Mouse (Mus musculus): ENCODE measurements around the gene Pacrg. TPM values are rescaled to one million over a fixed set of nuclear protein-coding genes. Genes with fewer than 3 reads are reported as not detected.

Gene Pacrg
- polyA plus RNA-seq, 1 experiment from 2014 or later = 7.4 TPM

DNA sequence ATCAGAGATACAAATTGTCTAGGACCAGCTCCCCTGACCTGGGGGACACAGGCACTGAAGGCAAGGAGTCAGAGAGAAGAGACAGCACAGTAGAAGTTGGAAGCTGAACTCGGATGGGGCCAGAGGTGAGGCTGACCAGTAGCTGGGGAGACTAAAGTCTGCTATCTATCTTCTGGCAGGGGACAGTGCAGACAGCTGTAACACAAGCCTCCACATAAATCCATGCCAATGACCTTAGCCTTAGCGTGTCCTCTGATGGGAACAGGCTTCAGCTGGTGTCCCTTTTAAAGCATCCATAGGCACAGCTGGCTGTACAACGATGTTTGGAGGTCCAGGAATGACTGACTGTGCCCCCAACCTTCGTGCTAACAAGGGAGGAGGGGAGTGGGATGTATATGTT lies 423.1 kb downstream of the Pacrg start:
- Histone ChIP-seq H3K27me3 (0 out of 2 replicates have a peak, but pooled peaks cover 4% of the 10 kb centered on the region), H3K4me1 (peaks cover 5% of the 10 kb centered on the region; the same call in 1 of the 2 replicates), H3K27ac (no peak overlapping the region), H3K36me3 (replicated peaks) (no peaks in the 10 kb centered on the region), H3K9me3 (no peaks in the 10 kb centered on the region), H3K4me2 (no peak overlapping the region), H3K4me3 (replicated peaks) (no peak overlapping the region), H3K9ac (no peak overlapping the region)
- ATAC-seq (ENCODE audit: low FRiP score) = no peak
- WGBS = 69% methylated on average over 4 of the region's 4 CpGs

GRCm38 (mm10) chr17:10416101-10416500 lies 424.0 kb downstream of the Pacrg start:
- H3K27ac ChIP-seq = no peak overlapping the region
- H3K9ac ChIP-seq = no peak overlapping the region
- peaks cover 5% of the 10 kb centered on the region; the same call in 1 of the 2 replicates for H3K4me1 ChIP-seq
- H3K27me3 ChIP-seq = 0 out of 2 replicates have a peak, but pooled peaks cover 4% of the 10 kb centered on the region
- H3K9me3 ChIP-seq = no peaks in the 10 kb centered on the region
- no peak for ATAC-seq (ENCODE audit: low FRiP score)
- H3K4me2 ChIP-seq = no peak overlapping the region
- WGBS = 93% methylated on average over 4 of the region's 4 CpGs
- no peak overlapping the region for H3K4me3 ChIP-seq (replicated peaks)
- H3K36me3 ChIP-seq (replicated peaks) = no peaks in the 10 kb centered on the region

DNA sequence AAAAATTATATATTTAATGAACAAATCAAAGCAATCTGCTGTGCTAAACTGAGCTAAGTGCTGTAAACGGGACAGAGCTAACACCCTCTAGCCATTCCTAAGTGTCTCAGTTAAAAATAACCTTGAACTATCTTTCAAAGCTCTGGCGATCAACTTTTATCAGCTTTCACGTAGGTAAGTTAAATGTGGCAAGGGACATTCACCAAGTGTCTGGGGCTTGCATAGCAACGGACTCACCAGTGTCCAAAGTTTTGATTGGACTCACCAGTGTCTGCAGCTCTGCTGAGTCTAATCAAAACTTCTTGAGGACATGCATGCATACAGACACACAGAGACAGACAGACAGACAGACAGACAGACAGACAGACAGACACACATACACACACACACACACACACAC lies 425.7 kb downstream of the Pacrg start:
- Histone ChIP-seq H3K4me3 (replicated peaks) (no peak overlapping the region), H3K9me3 (no peaks in the 10 kb centered on the region), H3K27ac (no peak overlapping the region), H3K4me2 (no peak overlapping the region), H3K36me3 (replicated peaks) (no peaks in the 10 kb centered on the region), H3K9ac (no peak overlapping the region), H3K27me3 (0 out of 2 replicates have a peak, but pooled peaks cover 4% of the 10 kb centered on the region), H3K4me1 (peaks cover 10% of the 10 kb centered on the region; the same call in 1 of the 2 replicates)
- no peak for ATAC-seq (ENCODE audit: low FRiP score)
- 89% methylated on average over 4 of the region's 4 CpGs for WGBS

DNA sequence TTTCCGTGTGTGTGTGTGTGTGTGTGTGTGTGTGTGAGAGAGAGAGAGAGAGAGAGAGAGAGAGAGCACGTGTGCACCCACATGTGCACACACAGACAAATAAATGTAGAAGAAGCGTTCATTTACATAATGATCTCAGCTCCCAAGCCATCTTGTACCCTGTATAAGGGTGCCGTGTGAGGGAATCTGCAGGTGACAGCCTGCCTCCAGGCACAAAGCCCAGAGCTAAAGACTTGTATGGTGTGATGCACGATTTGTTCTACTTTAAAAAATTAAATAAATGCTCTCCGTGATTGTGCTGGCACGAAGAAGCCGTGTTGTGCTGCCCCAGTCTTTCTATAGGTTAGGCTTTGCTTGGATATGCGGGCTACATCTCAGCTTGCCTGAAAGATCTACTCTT lies 426.2 kb downstream of the Pacrg start:
- no peak overlapping the region for H3K4me2 ChIP-seq
- H3K4me3 ChIP-seq (replicated peaks) = no peak overlapping the region
- no peak for ATAC-seq (ENCODE audit: low FRiP score)
- no peak overlapping the region for H3K9ac ChIP-seq
- peaks cover 11% of the 10 kb centered on the region; the same call in 1 of the 2 replicates for H3K4me1 ChIP-seq
- no peak overlapping the region for H3K27ac ChIP-seq
- WGBS = 89% methylated on average over 9 of the region's 9 CpGs
- H3K27me3 ChIP-seq = 0 out of 2 replicates have a peak, but pooled peaks cover 4% of the 10 kb centered on the region
- H3K9me3 ChIP-seq = no peaks in the 10 kb centered on the region
- no peaks in the 10 kb centered on the region for H3K36me3 ChIP-seq (replicated peaks)

GRCm38 (mm10) chr17:10410597-10411476 lies 429.3 kb downstream of the Pacrg start:
- no peak overlapping the region for H3K4me3 ChIP-seq (replicated peaks)
- 78% methylated on average over 8 of the region's 8 CpGs for WGBS
- H3K4me1 ChIP-seq = peaks cover 27% of the 10 kb centered on the region
- no peak overlapping the region for H3K9ac ChIP-seq
- 0 out of 2 replicates have a peak, but pooled peaks cover 4% of the 10 kb centered on the region for H3K27me3 ChIP-seq
- no peaks in the 10 kb centered on the region for H3K36me3 ChIP-seq (replicated peaks)
- no peaks in the 10 kb centered on the region for H3K9me3 ChIP-seq
- no peak for ATAC-seq (ENCODE audit: low FRiP score)
- H3K27ac ChIP-seq = no peak overlapping the region
- no peak overlapping the region for H3K4me2 ChIP-seq

GRCm38 (mm10) chr17:10408681-10409081 lies 431.4 kb downstream of the Pacrg start:
- Histone ChIP-seq H3K4me3 (replicated peaks) (no peak overlapping the region), H3K9ac (no peak overlapping the region), H3K4me1 (peaks cover 32% of the 10 kb centered on the region), H3K27me3 (0 out of 2 replicates have a peak, but pooled peaks cover 8% of the 10 kb centered on the region), H3K36me3 (replicated peaks) (no peaks in the 10 kb centered on the region), H3K27ac (no peak overlapping the region), H3K4me2 (no peak overlapping the region), H3K9me3 (no peaks in the 10 kb centered on the region)
- ATAC-seq (ENCODE audit: low FRiP score) = no peak
- WGBS = 44% methylated on average over 4 of the region's 4 CpGs

GRCm38 (mm10) chr17:10407031-10407722 lies 432.9 kb downstream of the Pacrg start:
- H3K4me2 ChIP-seq = no peak overlapping the region
- no peak overlapping the region for H3K27ac ChIP-seq
- WGBS = 59% methylated on average over 7 of the region's 7 CpGs
- no peak for ATAC-seq (ENCODE audit: low FRiP score)
- 0 out of 2 replicates have a peak, but pooled peaks cover 4% of the 10 kb centered on the region for H3K27me3 ChIP-seq
- peaks cover 32% of the 10 kb centered on the region for H3K4me1 ChIP-seq
- H3K9ac ChIP-seq = no peak overlapping the region
- no peak overlapping the region for H3K4me3 ChIP-seq (replicated peaks)
- no peaks in the 10 kb centered on the region for H3K9me3 ChIP-seq
- no peaks in the 10 kb centered on the region for H3K36me3 ChIP-seq (replicated peaks)

GRCm38 (mm10) chr17:10406311-10406710 lies 433.8 kb downstream of the Pacrg start:
- ATAC-seq (ENCODE audit: low FRiP score) = no peak
- peaks cover 32% of the 10 kb centered on the region for H3K4me1 ChIP-seq
- WGBS = 24% methylated on average over 7 of the region's 7 CpGs
- no peaks in the 10 kb centered on the region for H3K36me3 ChIP-seq (replicated peaks)
- H3K9me3 ChIP-seq = no peaks in the 10 kb centered on the region
- H3K27ac ChIP-seq = no peak overlapping the region
- no peak overlapping the region for H3K4me3 ChIP-seq (replicated peaks)
- H3K9ac ChIP-seq = no peak overlapping the region
- 0 out of 2 replicates have a peak, but pooled peaks cover 4% of the 10 kb centered on the region for H3K27me3 ChIP-seq
- H3K4me2 ChIP-seq = peak overlapping the region; percentile 31

DNA sequence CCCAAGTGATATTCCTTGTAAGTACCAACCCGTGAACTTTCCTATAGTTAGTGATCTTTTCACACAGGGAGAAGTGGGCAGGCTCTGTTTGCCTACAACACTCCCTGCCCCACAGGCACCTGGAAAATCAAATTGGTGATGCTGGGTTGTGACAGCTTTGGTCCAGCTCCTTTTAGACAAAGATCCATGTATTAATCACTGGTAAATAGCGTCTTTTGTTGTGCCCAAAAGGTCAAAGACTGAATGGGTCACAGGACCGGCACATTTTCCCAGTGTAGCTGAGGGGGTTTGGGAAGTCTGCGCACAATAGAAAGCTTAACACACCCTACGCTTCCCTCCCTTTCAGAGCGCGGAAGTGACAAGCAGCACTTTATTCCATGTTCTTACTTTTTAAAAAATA lies 434.2 kb downstream of the Pacrg start:
- Histone ChIP-seq H3K4me1 (peaks cover 31% of the 10 kb centered on the region), H3K9ac (no peak overlapping the region), H3K4me2 (peak overlapping the region; percentile 31), H3K36me3 (replicated peaks) (no peaks in the 10 kb centered on the region), H3K27me3 (0 out of 2 replicates have a peak, but pooled peaks cover 4% of the 10 kb centered on the region), H3K27ac (no peak overlapping the region), H3K9me3 (no peaks in the 10 kb centered on the region), H3K4me3 (replicated peaks) (no peak overlapping the region)
- ATAC-seq (ENCODE audit: low FRiP score) = no peak
- WGBS = 12% methylated on average over 7 of the region's 7 CpGs

DNA sequence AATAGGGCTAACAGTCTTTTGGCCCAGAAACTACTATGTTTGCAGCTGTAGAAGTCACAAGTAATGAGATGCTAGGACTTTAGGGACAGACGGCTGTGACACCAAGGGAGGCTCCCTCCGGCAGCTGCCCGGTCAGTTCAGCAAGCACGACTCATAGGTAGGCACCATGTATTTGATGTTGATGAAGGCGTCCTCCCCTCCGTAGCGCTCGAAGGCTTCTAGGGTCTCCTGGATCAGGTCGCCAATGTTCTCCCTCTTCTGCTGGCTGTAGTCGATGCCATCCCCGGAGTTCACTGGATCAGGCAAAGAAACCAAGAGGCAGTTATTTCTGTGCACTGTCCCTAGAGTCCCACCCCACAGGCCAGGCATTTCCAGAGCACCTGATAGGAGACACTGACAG lies 436.9 kb downstream of the Pacrg start:
- WGBS = 90% methylated on average over 11 of the region's 11 CpGs
- Histone ChIP-seq H3K27ac (no peak overlapping the region), H3K9me3 (no peaks in the 10 kb centered on the region), H3K4me1 (peaks cover 48% of the 10 kb centered on the region), H3K4me3 (replicated peaks) (no peak overlapping the region), H3K4me2 (no peak overlapping the region), H3K9ac (no peak overlapping the region), H3K27me3 (0 out of 2 replicates have a peak, but pooled peaks cover 8% of the 10 kb centered on the region), H3K36me3 (replicated peaks) (no peaks in the 10 kb centered on the region)
- no peak for ATAC-seq (ENCODE audit: low FRiP score)

DNA sequence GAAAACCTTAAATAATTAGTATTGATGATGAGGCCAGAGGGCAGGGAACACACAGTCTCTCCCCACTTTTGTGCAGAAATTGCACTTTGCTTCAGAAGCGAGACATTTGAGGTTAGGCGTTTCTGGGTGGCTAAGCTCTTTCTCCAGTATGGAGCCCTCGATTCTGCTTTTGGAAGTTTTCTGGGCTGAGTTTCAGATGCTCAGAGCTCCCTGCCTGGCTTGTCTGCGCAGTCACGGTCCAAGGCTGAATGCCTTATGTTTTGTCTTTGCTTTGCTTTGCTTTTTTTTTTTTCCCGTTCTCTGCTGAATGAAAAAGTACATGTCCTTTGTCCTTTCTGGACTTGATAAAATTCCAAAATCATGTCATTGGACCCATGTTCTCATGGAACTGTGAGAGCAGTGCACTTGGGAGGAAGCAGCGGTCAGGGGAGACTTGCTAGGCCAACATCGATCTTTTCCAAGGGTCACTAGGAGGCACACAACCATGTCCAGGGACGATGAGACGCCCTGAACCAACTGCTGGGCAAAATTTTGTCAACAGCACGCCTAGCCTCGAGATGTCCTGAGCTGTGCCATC lies 438.0 kb downstream of the Pacrg start:
- 89% methylated on average over 12 of the region's 12 CpGs for WGBS
- H3K9me3 ChIP-seq = no peaks in the 10 kb centered on the region
- no peak overlapping the region for H3K9ac ChIP-seq
- H3K36me3 ChIP-seq (replicated peaks) = no peaks in the 10 kb centered on the region
- 0 out of 2 replicates have a peak, but pooled peaks cover 8% of the 10 kb centered on the region for H3K27me3 ChIP-seq
- H3K27ac ChIP-seq = no peak overlapping the region
- peaks cover 53% of the 10 kb centered on the region for H3K4me1 ChIP-seq
- no peak overlapping the region for H3K4me3 ChIP-seq (replicated peaks)
- no peak for ATAC-seq (ENCODE audit: low FRiP score)
- H3K4me2 ChIP-seq = no peak overlapping the region

DNA sequence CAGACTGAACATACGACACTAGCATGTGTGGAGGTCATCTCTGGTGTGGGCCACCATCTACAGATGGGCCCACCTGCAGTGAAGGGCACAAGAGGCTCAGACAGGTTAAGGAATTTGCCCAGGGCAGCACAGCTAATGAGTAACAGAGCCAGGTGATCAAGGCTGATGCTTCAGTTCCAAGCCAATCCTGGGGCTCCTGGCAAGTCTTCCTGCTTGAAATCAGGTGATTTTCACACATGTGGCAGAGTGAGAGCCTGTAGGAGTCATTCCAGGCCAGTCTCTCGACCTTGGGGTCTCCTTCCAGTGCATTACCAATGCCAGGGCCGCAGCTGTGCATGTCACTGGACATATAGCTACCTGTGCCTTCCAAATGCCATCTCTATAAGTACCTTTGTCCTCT lies 438.6 kb downstream of the Pacrg start:
- H3K36me3 ChIP-seq (replicated peaks) = no peaks in the 10 kb centered on the region
- 74% methylated on average over 3 of the region's 3 CpGs for WGBS
- no peak overlapping the region for H3K9ac ChIP-seq
- H3K4me3 ChIP-seq (replicated peaks) = no peak overlapping the region
- peaks cover 50% of the 10 kb centered on the region for H3K4me1 ChIP-seq
- ATAC-seq (ENCODE audit: low FRiP score) = no peak
- no peaks in the 10 kb centered on the region for H3K9me3 ChIP-seq
- peaks cover 8% of the 10 kb centered on the region; the same call in 1 of the 2 replicates for H3K27me3 ChIP-seq
- no peak overlapping the region for H3K4me2 ChIP-seq
- H3K27ac ChIP-seq = no peak overlapping the region
